Mouse (Mus musculus): Measurements from ENCODE around the gene Tube1. TPM values are rescaled to one million over a fixed set of nuclear protein-coding genes. Genes with fewer than 3 reads are reported as not detected.

The Tube1 gene
- polyA plus RNA-seq, 1 experiment: 1.3 TPM

- Histone ChIP-seq H3K36me3 (ENCODE audit: control insufficient read depth, insufficient read depth, low read length) (no peaks in the 10 kb centered on the region), H3K4me3 (ENCODE audit: insufficient read depth, low read depth, low read length) (no peak overlapping the region), H3K27me3 (replicated peaks; ENCODE audit: control insufficient read depth, insufficient read depth, low read length) (no peaks in the 10 kb centered on the region), H3K27ac (ENCODE audit: insufficient read depth, low read depth, low read length) (no peak overlapping the region), H3K4me1 (ENCODE audit: control insufficient read depth, insufficient read depth, low read length) (no peaks in the 10 kb centered on the region)
- WGBS: 28% methylated on average over 11 of the region's 11 CpGs
- TF ChIP-seq CTCF (conservative IDR thresholded peaks at IDR 0.05; ENCODE audit: insufficient read depth, insufficient read length, low read depth, low read length) (no peak), POLR2A (IDR thresholded peaks at IDR 0.05; ENCODE audit: low read depth, low read length) (no peak)
- no peak for DNase-seq
Observed at GRCm38 (mm10) chr10:39165632-39166115, 31.9 kb downstream of the Tube1 start.

- no peaks in the 10 kb centered on the region for H3K27me3 ChIP-seq (replicated peaks; ENCODE audit: control insufficient read depth, insufficient read depth, low read length)
- H3K27ac ChIP-seq (ENCODE audit: insufficient read depth, low read depth, low read length): no peak overlapping the region
- 72% methylated on average over 11 of the region's 11 CpGs for WGBS
- no peak overlapping the region for H3K4me3 ChIP-seq (ENCODE audit: insufficient read depth, low read depth, low read length)
- no peak for DNase-seq
- TF ChIP-seq POLR2A (IDR thresholded peaks at IDR 0.05; ENCODE audit: low read depth, low read length) (no peak), CTCF (conservative IDR thresholded peaks at IDR 0.05; ENCODE audit: insufficient read depth, insufficient read length, low read depth, low read length) (no peak)
- H3K36me3 ChIP-seq (ENCODE audit: control insufficient read depth, insufficient read depth, low read length): no peaks in the 10 kb centered on the region
- no peaks in the 10 kb centered on the region for H3K4me1 ChIP-seq (ENCODE audit: control insufficient read depth, insufficient read depth, low read length)
Observed at GRCm38 (mm10) chr10:39167611-39168010, 33.8 kb downstream of the Tube1 start.

- H3K36me3 ChIP-seq (ENCODE audit: control insufficient read depth, insufficient read depth, low read length): no peaks in the 10 kb centered on the region
- WGBS: 31% methylated on average over 9 of the region's 9 CpGs
- H3K4me1 ChIP-seq (ENCODE audit: control insufficient read depth, insufficient read depth, low read length): no peaks in the 10 kb centered on the region
- no peak for TF ChIP-seq POLR2A (IDR thresholded peaks at IDR 0.05; ENCODE audit: low read depth, low read length)
- no peak for TF ChIP-seq CTCF (conservative IDR thresholded peaks at IDR 0.05; ENCODE audit: insufficient read depth, insufficient read length, low read depth, low read length)
- H3K4me3 ChIP-seq (ENCODE audit: insufficient read depth, low read depth, low read length): no peak overlapping the region
- no peaks in the 10 kb centered on the region for H3K27me3 ChIP-seq (replicated peaks; ENCODE audit: control insufficient read depth, insufficient read depth, low read length)
- H3K27ac ChIP-seq (ENCODE audit: insufficient read depth, low read depth, low read length): no peak overlapping the region
- DNase-seq: no peak
Observed at GRCm38 (mm10) chr10:39169642-39170041, 35.9 kb downstream of the Tube1 start.

GRCm38 (mm10) chr10:39170181-39170580 is 36.4 kb downstream of the Tube1 start:
- H3K4me3 ChIP-seq (ENCODE audit: insufficient read depth, low read depth, low read length): peak overlapping the region; percentile 24; the same call in 1 of the 2 replicates

GRCm38 (mm10) chr10:39170706-39171105 is 36.9 kb downstream of the Tube1 start:
- H3K36me3 ChIP-seq (ENCODE audit: control insufficient read depth, insufficient read depth, low read length): no peaks in the 10 kb centered on the region
- 4% methylated on average over 6 of the region's 6 CpGs for WGBS
- no peaks in the 10 kb centered on the region for H3K4me1 ChIP-seq (ENCODE audit: control insufficient read depth, insufficient read depth, low read length)
- no peak for TF ChIP-seq POLR2A (IDR thresholded peaks at IDR 0.05; ENCODE audit: low read depth, low read length)
- TF ChIP-seq CTCF (conservative IDR thresholded peaks at IDR 0.05; ENCODE audit: insufficient read depth, insufficient read length, low read depth, low read length): no peak
- no peaks in the 10 kb centered on the region for H3K27me3 ChIP-seq (replicated peaks; ENCODE audit: control insufficient read depth, insufficient read depth, low read length)
- DNase-seq: no peak
- no peak overlapping the region for H3K4me3 ChIP-seq (ENCODE audit: insufficient read depth, low read depth, low read length)
- H3K27ac ChIP-seq (ENCODE audit: insufficient read depth, low read depth, low read length): no peak overlapping the region

More at GRCm38 (mm10) chr10:39170181-39170580, 36.4 kb downstream of the Tube1 start:
- 8% methylated on average over 8 of the region's 8 CpGs for WGBS
- DNase-seq: peak; percentile 69
- Histone ChIP-seq H3K27ac (ENCODE audit: insufficient read depth, low read depth, low read length) (no peak overlapping the region), H3K36me3 (ENCODE audit: control insufficient read depth, insufficient read depth, low read length) (no peaks in the 10 kb centered on the region), H3K27me3 (replicated peaks; ENCODE audit: control insufficient read depth, insufficient read depth, low read length) (no peaks in the 10 kb centered on the region), H3K4me1 (ENCODE audit: control insufficient read depth, insufficient read depth, low read length) (no peaks in the 10 kb centered on the region)
- peak; percentile 85 for TF ChIP-seq CTCF (conservative IDR thresholded peaks at IDR 0.05; ENCODE audit: insufficient read depth, insufficient read length, low read depth, low read length)
- no peak for TF ChIP-seq POLR2A (IDR thresholded peaks at IDR 0.05; ENCODE audit: low read depth, low read length)

DNA sequence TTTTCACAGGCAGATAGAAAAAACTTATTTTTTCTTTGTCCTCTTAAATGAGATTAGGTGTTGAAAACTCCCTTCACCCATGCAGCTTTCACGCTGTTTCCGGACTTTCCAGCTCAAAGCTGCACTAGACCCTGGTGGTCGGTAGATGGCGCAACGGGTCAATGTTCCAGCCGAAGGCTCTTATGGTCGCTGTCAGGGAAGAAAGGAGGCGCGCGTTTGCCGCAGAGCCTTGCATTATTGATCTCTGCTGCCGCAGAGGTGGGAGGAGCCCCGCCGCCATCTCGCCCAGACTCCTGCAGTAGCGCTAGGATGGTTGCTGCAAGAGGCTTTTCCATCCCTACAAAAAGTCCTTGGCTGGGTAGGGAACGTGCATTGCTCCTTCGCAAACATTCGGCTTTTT is 37.4 kb downstream of the Tube1 start:
- TF ChIP-seq POLR2A (IDR thresholded peaks at IDR 0.05; ENCODE audit: low read depth, low read length): no peak
- peak; percentile 96 for TF ChIP-seq CTCF (conservative IDR thresholded peaks at IDR 0.05; ENCODE audit: insufficient read depth, insufficient read length, low read depth, low read length)
- Histone ChIP-seq H3K4me1 (ENCODE audit: control insufficient read depth, insufficient read depth, low read length) (no peaks in the 10 kb centered on the region), H3K27me3 (replicated peaks; ENCODE audit: control insufficient read depth, insufficient read depth, low read length) (no peaks in the 10 kb centered on the region), H3K27ac (ENCODE audit: insufficient read depth, low read depth, low read length) (no peak overlapping the region; the same call in 1 of the 2 replicates), H3K4me3 (ENCODE audit: insufficient read depth, low read depth, low read length) (peak overlapping the region; percentile 46), H3K36me3 (ENCODE audit: control insufficient read depth, insufficient read depth, low read length) (no peaks in the 10 kb centered on the region)
- WGBS: under 1% methylated on average over 19 of the region's 19 CpGs
- DNase-seq: peak; percentile 91

DNA sequence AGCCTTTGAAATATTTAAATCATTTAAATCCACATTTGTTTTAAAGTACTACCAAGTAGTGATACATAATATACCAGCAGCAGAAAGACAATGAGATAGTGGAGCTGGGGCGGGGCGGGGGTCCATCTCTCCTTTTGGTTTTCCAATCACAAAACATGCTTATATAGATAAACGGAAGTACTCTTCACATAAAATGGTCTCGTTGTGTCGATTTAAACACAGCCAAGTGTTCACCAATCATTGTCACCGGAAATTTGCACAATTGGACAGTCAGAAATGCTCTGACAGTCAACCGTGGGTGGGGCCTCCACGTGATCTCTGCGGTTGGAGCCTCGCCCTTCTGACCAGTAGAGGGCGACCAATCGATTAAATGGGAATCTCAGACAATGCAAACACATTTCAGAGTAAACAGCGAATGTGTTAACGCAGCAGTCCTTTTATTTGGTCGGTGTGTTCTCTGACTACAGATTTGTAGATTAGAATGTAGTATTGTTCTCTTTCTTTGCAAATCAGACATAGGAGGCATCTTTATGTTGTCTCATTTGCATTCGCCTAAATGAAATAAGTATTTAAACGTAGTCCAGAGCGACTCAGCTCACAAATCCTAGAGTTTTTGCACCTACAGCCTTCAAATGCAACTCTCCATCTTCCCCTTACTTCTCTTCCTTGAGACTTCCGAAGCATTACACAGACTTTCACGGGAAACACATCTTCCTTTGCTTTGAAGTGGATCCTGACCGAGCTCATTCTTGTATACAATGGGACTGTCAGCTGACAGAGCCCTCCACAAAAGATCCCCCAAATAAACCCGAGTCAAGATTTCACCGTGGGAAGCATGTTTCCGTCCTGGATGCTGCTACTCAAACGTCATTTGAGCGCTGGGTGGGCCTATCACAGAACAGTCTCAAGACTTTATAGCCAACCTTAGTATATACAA is 38.1 kb downstream of the Tube1 start:
- H3K27ac ChIP-seq (ENCODE audit: insufficient read depth, low read depth, low read length): no peak overlapping the region; the same call in 1 of the 2 replicates
- H3K4me3 ChIP-seq (ENCODE audit: insufficient read depth, low read depth, low read length): peak overlapping the region; percentile 46
- 21% methylated on average over 26 of the region's 26 CpGs for WGBS
- H3K36me3 ChIP-seq (ENCODE audit: control insufficient read depth, insufficient read depth, low read length): no peaks in the 10 kb centered on the region
- peak; percentile 91 for DNase-seq
- peak; percentile 73 for TF ChIP-seq CTCF (conservative IDR thresholded peaks at IDR 0.05; ENCODE audit: insufficient read depth, insufficient read length, low read depth, low read length)
- no peak for TF ChIP-seq POLR2A (IDR thresholded peaks at IDR 0.05; ENCODE audit: low read depth, low read length)
- H3K27me3 ChIP-seq (replicated peaks; ENCODE audit: control insufficient read depth, insufficient read depth, low read length): no peaks in the 10 kb centered on the region
- H3K4me1 ChIP-seq (ENCODE audit: control insufficient read depth, insufficient read depth, low read length): no peaks in the 10 kb centered on the region

All from kidney, adult 2 months (tissue).